Mouse (Mus musculus): ENCODE results near the gene Zfyve21.

Gene Zfyve21

GRCm38 (mm10) chr12:111813766-111814617 is at the start of gene Zfyve21, which contains the start of gene Xrcc3:
TSS of gene Zfyve21 (plus strand) at chr12:111814170.
TSS of gene Xrcc3 (minus strand) at chr12:111813873.
- DNase-seq (ENCODE audit: low spot score in 2 of 2), result peak; percentile 99

- DNase-seq (ENCODE audit: low spot score in 2 of 2), result no peak
These were observed 47.4 kb upstream of the Zfyve21 start for GRCm38 (mm10) chr12:111766313-111767236.

- no peak for DNase-seq (ENCODE audit: low spot score in 2 of 2)
These were observed 45.5 kb upstream of the Zfyve21 start for GRCm38 (mm10) chr12:111768322-111768928.

GRCm38 (mm10) chr12:111769306-111769705 is 44.7 kb upstream of the Zfyve21 start:
- no peak for DNase-seq (ENCODE audit: low spot score in 2 of 2)

- no peak for DNase-seq (ENCODE audit: low spot score in 2 of 2)
These were observed 44.0 kb upstream of the Zfyve21 start for GRCm38 (mm10) chr12:111769816-111770577.

GRCm38 (mm10) chr12:111770651-111771050 is 43.3 kb upstream of the Zfyve21 start:
- DNase-seq (ENCODE audit: low spot score in 2 of 2), result no peak

- no peak for DNase-seq (ENCODE audit: low spot score in 2 of 2)
These were observed 39.8 kb upstream of the Zfyve21 start for GRCm38 (mm10) chr12:111774156-111774555.

- no peak for DNase-seq (ENCODE audit: low spot score in 2 of 2)
These were observed 39.1 kb upstream of the Zfyve21 start for GRCm38 (mm10) chr12:111774845-111775244.

GRCm38 (mm10) chr12:111777919-111778318 is 36.1 kb upstream of the Zfyve21 start:
- no peak for DNase-seq (ENCODE audit: low spot score in 2 of 2)

- no peak for DNase-seq (ENCODE audit: low spot score in 2 of 2)
These were observed 34.4 kb upstream of the Zfyve21 start for GRCm38 (mm10) chr12:111779544-111779943.

- DNase-seq (ENCODE audit: low spot score in 2 of 2), result no peak
These were observed 28.8 kb upstream of the Zfyve21 start for GRCm38 (mm10) chr12:111785174-111785573.

GRCm38 (mm10) chr12:111787015-111787414 is 27.0 kb upstream of the Zfyve21 start:
- no peak for DNase-seq (ENCODE audit: low spot score in 2 of 2)

GRCm38 (mm10) chr12:111790090-111790489 is 23.9 kb upstream of the Zfyve21 start:
- DNase-seq (ENCODE audit: low spot score in 2 of 2), result no peak

- no peak for DNase-seq (ENCODE audit: low spot score in 2 of 2)
These were observed 23.3 kb upstream of the Zfyve21 start for GRCm38 (mm10) chr12:111790631-111791030.

GRCm38 (mm10) chr12:111791474-111792104 is 22.4 kb upstream of the Zfyve21 start:
- DNase-seq (ENCODE audit: low spot score in 2 of 2), result no peak

GRCm38 (mm10) chr12:111794102-111794501 is 19.9 kb upstream of the Zfyve21 start:
- no peak for DNase-seq (ENCODE audit: low spot score in 2 of 2)

GRCm38 (mm10) chr12:111794526-111795179 is 19.3 kb upstream of the Zfyve21 start:
- no peak for DNase-seq (ENCODE audit: low spot score in 2 of 2)

- no peak for DNase-seq (ENCODE audit: low spot score in 2 of 2)
These were observed 18.6 kb upstream of the Zfyve21 start for GRCm38 (mm10) chr12:111795180-111795895.

- DNase-seq (ENCODE audit: low spot score in 2 of 2), result no peak
These were observed 16.7 kb upstream of the Zfyve21 start for GRCm38 (mm10) chr12:111797251-111797650.

GRCm38 (mm10) chr12:111798493-111798892 is 15.5 kb upstream of the Zfyve21 start:
- DNase-seq (ENCODE audit: low spot score in 2 of 2), result no peak
